Mouse (Mus musculus) ES-Bruce4 (cell line): Measurements from ENCODE around the gene Kiss1.

ENCODE experiments used
- CTCF ChIP-seq: IDR thresholded peaks from one replicate; pipeline ENCODE4 v1.8.1; 2011; ENCODE audit warnings: low read depth, low read length
- POLR2A ChIP-seq: IDR thresholded peaks from one replicate; pipeline ENCODE4 v1.8.1; 2011; ENCODE audit warnings: low read length; ENCODE audit not compliant: insufficient read depth

DNA sequence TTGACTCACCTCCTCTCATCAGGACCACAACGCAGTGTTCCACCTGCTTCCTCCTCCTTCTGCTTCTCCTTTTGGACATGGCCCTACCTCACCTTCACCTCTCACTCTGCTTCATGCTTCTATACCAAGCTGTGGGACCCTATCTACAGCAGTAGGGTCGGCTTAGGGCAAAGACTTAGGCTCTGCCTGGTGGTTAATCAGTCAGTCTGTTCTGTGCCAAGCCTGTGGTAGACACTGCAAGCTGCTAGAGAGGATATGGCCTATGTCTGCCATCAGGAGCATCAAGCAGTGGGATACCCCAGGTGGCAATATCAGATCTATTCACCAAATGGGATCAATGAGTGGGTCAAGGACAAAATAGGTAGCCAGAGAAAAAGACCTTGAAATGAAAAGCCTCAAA is 41.1 kb upstream of the Kiss1 start:
- TF ChIP-seq CTCF (no peak), POLR2A (no peak)
